Mouse (Mus musculus): ENCODE results near the gene Gm4353.
"Not testable (repeated sequence)": the region's sequence is repeated elsewhere in the genome, so short reads cannot be mapped to it uniquely, and the experiment has no call there.

The Gm4353 gene

GRCm38 (mm10) chr7:116084366-116084765 lies at the start of gene Gm4353:
TSS of gene Gm4353 (minus strand) at chr7:116084635.
- DNase-seq = not testable (repeated sequence)

DNA sequence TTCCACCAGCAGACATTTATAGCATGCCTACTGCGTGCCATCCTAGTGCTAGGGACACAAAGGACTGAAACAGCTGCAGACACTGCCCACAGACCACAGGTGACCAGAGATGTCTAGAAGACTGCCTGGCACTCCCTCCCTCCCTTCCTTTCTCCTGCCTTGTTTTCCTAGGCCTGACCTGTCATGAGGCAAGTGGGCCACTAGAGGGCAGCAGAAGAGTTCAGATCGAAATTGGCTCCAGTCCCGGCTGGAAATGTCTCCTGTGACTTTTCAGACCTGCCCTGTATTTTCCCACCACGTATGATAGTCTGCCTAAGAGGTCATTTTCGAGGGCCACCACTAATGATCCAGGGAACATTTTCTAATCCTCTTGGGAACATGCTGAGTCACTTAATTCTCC lies 47.6 kb upstream of the Gm4353 start:
- peak; percentile 60 for DNase-seq

GRCm38 (mm10) chr7:116131390-116131789 lies 47.0 kb upstream of the Gm4353 start:
- no peak for DNase-seq

GRCm38 (mm10) chr7:116129374-116129773 lies 44.9 kb upstream of the Gm4353 start:
- DNase-seq = no peak

GRCm38 (mm10) chr7:116128286-116128685 lies 43.9 kb upstream of the Gm4353 start:
- DNase-seq = no peak

GRCm38 (mm10) chr7:116127052-116127451 lies 42.6 kb upstream of the Gm4353 start:
- no peak for DNase-seq

DNA sequence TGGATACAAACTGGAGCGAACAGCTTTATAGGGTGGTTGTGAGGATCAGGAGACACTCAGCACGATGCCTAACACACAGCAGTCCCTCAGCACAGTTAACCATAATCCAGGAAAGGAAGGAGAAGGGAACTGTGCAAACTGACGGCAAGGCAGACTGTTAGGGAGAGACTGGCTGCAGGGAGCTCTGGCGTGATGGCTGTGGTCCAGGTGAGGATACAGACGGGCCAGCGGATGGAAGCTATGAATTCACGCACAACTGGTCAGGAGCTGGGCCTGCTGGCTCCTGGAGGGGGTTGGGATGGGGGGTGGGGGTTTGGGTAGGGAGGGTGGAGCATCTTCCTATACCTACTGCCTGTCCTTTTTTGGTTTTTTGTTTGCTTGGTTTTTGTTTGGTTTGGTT lies 41.2 kb upstream of the Gm4353 start:
- no peak for DNase-seq

- no peak for DNase-seq
Measured at GRCm38 (mm10) chr7:116124057-116124456, 39.6 kb upstream of the Gm4353 start.

GRCm38 (mm10) chr7:116123597-116123985 lies 39.2 kb upstream of the Gm4353 start:
- DNase-seq = no peak

GRCm38 (mm10) chr7:116122981-116123596 lies 38.7 kb upstream of the Gm4353 start:
- DNase-seq = no peak

DNA sequence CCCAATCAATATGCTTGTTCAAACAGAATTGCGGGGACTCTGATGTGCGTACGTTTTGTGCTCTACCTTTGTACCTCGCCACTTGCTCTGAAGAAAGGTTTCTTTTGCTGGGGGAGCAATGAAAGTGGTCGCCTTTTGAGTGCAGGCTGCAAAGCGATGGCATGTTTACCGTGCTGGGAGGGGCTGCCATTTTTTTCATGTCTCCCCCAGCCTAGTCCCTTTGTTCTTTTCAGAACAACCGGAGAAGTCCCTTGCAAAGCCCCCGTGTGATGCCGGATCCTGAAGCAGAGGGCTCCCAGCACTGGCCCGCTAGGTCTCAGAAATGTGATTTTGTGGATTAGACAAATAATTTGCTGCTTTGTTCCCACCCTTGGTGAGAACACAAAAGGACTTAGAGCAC lies 36.8 kb upstream of the Gm4353 start:
- DNase-seq = no peak

- DNase-seq = no peak
Measured at GRCm38 (mm10) chr7:116120737-116121136, 36.3 kb upstream of the Gm4353 start.

DNA sequence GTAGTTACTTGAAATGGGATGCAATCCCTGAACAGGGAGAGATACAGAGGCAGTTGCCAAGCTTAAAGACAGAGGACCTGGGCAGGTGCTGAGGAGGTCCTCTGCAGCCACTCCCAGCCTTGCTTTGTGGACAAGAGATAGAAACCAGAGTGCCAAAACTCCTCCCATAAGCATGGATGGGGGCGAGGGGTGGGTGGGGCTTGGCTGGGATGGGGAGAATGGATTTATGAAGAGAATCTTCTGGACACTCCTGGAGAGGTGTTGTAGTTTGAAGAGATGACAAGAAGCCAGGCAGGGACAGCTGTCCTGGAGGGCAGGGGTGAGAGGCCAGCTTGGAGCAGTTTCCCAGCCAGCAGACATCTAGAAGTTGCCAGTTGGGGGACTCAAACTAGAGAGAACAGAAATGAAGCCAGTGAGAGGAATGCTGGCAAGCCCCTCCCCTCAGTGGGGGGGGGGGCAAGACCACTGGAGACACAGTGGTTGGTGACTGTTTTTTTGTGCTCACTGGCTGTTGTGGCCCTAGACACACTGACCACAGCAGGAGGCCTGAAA lies 34.9 kb upstream of the Gm4353 start:
- DNase-seq = no peak

GRCm38 (mm10) chr7:116115991-116116390 lies 31.6 kb upstream of the Gm4353 start:
- no peak for DNase-seq

DNA sequence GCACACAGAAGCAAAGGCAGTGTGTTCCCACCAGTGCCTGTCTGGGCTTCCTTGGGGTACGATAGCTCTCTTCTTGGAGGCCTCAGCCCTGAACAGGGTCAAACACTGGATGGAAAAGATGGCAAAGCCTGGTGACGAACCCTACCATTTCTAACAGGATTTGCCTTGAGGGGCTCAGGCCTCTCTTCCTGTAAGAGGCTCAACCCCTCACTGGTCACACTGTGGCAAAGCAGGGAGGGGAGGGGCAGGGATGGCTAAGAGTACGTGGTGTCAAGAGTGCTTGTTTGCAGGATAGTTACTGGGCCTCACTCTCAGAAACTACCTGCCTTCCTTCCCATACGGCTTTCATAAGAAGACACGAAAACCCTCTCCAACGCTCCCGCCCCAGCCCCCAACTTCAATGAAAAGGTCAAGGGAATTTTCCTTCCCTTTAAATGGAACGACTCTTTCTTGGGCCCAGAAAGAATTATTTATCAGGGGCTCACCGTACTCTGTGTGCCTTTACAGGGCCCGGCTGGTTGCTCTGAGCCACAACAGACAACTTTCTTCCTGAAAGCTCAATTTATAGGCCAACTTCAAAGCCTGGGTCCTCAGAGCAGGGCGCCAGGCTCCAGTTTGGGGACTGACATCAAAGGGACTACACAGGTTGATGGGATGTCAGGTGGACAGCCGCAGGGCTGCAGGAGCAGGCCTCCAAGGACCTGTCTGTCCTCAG lies 30.9 kb upstream of the Gm4353 start:
- no peak for DNase-seq

DNA sequence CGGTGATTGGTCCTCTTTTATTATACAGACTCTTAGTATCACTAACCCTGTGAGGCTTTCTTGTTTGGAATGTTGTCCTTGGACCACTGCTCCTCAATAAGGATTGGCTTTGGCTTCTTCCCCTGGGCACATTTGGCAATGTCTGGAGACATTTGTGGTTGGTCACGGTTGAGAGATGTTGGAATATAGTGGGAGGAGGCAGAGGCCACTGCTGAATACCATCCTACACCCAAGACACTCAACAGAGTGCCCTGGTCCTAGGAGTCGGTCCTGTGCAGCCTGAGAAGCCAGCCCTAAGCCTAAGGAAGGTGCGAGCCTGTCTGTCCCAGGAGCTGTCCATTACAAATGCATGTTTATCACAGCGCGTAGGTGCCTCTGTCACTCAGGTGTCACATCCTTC lies 27.1 kb upstream of the Gm4353 start:
- no peak for DNase-seq

- DNase-seq = no peak
Measured at GRCm38 (mm10) chr7:116110661-116111060, 26.2 kb upstream of the Gm4353 start.

DNA sequence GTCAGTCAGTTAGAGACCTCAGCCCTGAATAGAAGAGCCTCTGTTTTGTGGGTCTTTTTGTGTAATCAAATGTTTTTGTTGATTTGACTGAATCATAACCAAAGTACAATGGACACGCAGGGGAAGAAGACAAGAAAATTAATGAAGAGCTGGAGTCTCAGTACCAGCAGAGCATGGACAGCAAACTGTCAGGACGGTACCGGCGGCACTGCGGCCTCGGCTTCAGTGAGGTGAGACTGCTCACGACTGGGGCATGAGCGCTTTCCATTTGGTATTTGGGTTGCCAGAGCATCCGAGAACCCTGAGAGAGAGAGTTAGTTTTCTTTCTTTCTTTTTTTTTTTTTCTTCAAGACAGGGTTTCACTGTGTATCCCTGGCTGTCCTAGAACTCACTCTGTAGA lies 18.7 kb upstream of the Gm4353 start:
- DNase-seq = no peak

DNA sequence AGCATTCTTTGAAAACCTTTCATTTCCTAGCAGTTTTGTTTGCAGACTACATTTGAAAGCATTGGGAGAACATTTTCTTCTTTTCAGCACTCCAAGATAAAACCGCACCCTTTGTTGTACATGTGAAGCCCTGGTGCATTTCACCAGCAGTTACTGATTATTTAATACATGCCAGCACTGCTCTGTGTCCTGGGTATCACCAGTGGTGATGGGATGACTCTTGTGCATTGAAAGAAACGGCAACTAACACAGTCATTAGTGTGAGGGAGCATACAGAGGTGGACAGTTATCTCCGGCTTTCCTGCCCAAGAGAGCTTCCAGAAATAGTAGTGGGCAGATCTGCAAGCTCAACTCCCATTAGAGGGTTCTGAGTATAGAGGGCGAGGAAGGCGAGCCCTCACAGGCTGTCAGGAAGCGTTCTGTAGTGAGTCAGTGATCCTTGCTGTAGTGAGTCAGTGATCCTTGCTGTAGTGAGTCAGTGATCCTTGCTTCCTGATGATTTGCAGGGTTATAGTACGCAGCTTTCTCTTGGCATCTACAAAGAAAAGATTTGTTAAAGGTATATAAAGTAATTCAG lies 15.6 kb upstream of the Gm4353 start:
- no peak for DNase-seq

- no peak for DNase-seq
Measured at GRCm38 (mm10) chr7:116093466-116093850, 9.0 kb upstream of the Gm4353 start.

- peak; percentile 96 for DNase-seq
Measured at GRCm38 (mm10) chr7:116092710-116093465, 8.5 kb upstream of the Gm4353 start.

GRCm38 (mm10) chr7:116060739-116061138 lies 23.7 kb downstream of the Gm4353 start:
- no peak for DNase-seq

DNA sequence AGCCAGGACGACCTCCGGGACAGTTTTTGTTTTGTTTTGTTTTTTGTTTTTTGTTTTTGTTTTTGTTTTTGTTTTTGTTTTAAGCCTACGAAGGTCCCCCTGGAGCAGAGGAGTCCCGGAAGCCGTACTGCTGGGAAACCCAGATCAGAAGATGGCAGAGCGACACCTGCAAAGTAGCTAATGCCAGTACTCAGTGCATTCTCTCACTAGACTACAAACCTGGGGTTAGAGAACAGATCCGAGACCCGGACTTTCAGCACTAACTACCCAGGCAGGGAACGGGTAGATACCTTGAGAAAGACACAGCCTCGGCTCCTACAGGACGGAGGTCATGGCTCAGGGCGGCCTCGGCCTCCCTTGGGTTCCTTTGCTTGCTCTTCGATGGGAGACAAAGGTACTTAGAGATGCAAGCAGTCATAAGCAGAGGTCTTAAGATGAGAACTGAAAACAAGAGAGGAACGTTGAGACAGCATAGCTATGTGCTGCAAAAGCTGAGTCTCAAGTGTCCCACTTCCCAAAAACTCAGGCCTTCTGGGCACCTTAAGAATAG lies 43.9 kb downstream of the Gm4353 start:
- no peak for DNase-seq
